Mouse (Mus musculus) ES-CJ7 (cell line): ENCODE measurements around the gene Trmt6.

Experiments
- DNase-seq: peaks from one replicate; pipeline ENCODE4 v3.0.0; 2011; ENCODE audit warnings: low read depth, low spot score

Trmt6 gene

DNA sequence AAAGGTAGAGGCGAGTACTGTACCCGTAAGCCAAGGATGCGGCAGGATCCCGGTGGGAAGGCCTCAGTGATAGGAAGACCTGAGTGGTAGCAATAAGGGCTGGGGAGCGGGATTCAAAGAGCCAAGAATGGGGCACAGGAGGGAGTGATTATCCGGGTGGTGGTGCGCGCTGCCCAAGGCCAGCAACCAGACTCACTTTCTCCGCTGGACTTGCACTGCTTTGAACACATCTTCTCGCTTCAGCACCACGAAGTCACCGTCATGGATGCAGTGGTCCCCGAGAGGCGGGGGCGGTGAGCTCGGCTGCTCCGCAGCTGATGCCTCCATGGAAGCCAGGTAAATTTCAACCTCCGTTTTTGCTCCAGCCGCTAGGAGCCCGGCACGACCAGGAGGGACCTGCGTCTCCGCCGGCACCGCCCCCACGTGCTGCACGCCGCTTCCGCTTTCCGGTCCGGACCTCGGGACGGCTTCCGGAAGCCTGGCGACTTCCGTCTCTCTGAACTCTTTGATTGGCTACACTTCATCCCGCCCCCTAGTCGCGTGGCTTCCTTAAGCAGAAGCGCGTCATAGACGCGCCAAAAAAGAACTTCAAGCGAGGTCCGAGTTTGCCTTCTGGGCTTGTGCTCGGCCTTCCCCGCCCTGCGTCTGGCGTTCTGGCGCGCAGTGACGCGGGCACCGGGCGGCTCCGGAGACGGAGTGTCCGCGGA lies at the start of gene Trmt6, which contains the start of gene Mcm8:
TSS of gene Trmt6 (minus strand) at position 448 of the 707 bp plus-strand sequence.
TSS of gene Mcm8 (plus strand) at position 534 of the 707 bp plus-strand sequence.
- DNase-seq = peak; percentile 99

DNA sequence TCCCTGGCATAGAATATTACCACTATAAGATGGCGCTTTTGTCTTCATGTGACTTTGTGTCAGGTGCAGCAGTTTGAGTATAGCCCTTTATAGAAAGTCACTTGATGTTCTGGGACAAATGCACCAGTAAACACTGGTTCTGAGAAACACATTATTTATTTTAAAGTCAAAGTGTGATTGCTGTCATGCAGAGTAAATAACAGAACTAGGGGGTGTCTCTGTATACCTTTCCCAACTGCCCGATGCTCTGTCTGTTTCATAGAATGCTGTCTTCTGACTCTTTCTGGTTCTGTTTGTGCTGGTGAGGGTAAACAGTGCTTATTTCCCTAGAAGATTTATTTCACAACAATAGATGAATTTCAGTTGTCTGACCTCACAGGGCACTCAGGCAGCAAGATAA lies 47.5 kb upstream of the Trmt6 start:
- DNase-seq = no peak

DNA sequence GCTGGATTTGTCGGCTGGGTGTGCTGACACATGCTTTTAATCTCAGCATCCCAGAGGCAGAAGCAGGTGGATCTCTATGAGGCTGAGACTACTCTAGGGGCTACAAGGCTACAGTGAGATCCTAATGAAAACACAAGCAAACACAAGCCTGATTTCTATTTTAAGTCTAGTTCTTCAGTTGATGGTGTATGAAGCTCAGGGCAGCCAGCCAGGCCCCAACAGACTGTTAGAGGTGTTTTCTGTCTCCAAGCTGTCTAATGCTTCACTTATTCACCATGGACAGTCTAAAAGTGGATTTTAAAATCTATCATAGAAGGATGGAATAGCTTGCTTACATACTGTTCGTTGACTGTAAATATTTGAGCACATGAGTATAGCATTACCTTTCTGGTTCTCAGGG lies 45.6 kb upstream of the Trmt6 start:
- no peak for DNase-seq

DNA sequence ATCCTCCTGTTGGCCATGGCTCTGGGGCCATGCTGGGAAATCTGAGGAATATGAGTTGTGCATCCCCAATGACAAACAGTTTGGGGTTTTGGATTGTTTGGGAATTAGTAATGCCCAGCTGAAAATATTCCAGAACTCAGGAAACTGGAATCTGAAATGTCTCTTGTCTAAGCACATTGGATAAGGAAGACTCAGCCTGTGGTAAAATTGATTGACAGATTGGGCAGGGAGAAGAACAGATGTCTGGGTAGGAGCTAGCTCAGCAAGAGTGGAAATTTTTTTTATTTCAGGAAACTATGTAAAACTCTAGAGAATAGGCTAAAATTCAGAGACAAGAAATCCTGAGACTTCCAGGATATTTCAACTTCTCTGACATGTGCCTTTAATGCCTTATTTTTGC lies 44.6 kb upstream of the Trmt6 start:
- DNase-seq = no peak

DNA sequence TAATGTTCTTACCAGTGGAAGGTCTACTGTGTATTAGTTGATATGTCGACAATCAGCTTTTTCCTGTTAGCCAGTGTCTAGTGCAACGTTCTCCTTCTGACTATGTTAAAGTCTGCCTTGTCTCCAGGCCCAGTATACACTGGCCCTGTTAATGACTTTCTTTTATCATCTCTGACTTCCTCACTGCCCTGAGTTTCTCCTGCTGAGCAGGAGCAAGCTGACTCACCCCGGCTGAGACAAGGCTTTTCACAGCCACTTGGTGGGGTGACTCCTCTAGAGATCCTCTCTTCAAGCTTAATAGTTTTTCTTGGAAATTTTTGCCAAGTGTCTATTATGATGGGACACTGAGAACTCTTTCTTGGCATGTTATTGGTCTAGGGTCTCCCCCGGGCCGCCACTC lies 40.5 kb upstream of the Trmt6 start:
- DNase-seq = no peak

DNA sequence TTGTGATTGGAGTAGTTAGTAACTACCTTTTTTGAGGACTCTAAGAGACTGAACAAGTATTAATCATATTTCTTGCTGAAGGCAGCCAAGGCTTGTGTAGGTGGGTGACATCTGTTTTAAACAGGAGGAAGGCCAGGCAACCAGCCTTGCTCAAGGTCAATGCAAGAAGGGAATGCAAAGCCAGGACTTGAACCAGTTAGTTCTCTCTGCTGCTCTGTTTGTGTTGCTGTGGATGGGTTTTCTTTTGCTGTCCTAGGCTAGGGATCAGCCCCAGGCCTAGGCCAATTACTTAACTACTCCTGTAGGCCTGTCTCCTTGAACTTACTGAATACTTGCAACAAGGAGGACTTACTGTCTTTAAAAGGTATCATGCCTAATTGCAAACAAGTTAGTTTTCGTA lies 37.2 kb upstream of the Trmt6 start:
- no peak for DNase-seq

DNA sequence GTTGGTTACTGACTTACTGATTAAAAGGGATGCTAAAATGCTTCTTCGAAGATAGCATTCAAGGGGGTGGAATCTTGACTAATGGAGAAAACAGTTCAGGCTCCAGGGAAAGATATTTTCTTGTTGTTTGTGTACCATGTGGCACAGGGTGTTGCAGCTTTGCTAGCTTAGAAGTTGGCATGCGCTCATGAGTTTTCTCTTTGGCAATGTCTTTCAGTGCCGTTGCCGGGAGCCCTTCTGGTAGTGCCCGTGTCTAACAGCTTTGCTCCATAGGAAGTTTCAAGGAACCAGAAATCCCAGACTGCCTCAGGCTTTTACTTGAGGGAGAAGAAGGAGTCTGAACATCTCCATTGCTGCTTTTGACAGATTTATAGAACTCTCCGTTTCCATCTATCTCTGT lies 33.3 kb upstream of the Trmt6 start:
- DNase-seq = no peak

DNA sequence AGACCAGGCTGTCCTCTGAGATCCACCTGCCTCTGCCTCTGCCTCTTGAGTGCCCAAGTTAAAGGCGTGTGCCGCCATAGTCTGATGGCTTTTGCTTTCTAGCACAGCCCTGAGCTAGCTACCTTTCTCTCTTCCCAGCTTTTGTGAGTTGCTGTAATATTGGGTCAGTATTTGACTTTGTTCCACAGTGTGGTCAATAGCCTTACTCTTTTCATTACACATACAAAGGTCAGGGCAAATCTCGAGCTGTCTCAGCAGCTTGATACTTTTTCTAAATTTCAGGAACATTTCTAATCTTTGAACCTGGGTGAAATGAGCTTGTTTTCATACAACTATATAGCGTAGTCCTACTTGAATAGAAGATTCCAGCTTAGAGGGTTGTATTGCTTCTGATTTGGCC lies 32.5 kb upstream of the Trmt6 start:
- no peak for DNase-seq

DNA sequence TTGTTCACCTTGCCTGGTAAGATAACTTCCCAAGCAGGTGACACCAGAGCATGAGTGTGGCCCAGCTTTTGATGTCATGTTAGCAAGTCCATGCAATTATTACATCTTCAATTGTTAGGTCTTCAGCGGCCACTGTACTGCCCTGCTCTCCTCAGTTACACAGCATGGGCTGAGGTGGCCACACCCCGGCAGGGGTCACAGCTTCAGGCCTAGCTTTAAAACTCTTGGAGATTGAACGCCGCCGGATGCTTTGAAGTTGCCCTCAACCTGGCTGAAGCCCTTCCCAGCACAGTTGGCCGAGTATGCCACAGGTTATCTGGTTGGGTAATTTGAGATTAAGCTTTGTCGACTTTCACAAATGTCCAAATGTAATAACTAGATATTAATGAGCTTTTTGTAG lies 31.7 kb upstream of the Trmt6 start:
- DNase-seq = peak; percentile 18

DNA sequence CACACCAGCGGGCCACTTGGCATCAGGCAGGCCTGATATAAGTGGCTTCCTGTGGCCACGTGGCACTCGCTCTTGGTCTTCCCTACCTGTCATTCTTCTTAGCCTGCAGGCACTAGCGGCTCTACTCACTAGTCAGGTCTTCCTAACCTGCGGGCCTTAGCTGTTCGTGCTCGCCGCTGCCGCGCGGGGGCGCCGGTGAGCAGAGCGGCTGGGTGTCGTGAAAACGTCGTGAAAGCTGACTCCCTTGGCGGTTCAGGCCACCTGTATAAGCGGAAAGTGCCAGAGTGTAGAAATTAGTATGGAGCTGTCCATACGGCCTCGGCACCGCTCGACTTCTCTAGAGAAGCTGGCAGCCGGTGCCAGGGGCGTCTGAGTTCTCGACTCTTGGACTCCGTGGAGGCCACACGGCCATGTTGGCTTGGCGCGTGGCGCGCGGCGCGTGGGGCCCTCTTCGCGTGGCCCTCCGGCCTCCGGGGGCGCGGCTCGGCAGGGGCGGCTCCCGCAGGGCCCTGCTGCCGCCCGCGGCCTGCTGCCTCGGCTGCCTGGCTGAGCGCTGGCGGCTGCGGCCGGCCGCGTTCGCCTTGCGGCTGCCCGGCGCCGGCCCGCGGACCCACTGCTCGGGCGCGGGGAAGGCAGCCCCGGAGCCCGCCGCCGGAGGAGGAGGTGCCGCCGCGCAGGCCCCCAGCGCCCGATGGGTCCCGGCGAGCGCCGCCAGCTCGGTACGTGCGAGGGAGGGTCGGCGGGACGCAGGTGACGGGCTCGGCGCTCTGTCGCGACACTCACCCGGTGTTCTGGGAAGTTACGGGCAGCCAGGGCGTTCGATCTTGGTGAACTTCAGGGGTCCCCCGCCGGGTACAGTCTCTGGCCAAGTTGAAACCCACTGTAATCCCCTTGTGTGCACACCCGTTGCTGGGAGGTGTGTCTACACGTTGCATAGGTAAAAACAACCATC lies 30.8 kb upstream of the Trmt6 start, which contains the start of gene Crls1:
TSS of gene Crls1 (plus strand) at position 260 of the 952 bp plus-strand sequence.
- peak; percentile 98 for DNase-seq

DNA sequence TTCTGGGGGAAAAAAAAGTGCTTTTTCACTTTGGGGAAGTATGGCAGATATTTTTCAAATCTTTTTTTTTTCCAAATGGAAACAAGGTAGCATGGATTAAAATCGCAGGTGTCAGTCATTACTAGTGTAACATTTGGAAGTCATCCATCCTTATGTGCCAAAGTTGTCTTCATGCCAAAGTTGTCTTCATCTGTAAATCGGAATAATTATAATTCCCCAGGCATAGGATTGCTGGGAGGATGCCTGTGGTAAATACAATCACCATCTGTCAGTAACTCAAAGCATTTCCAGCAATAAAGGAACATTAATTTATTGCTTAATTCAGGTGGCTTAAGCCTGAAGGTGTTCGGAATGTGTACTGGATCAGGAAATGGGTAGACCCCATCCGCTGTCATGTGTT lies 25.2 kb upstream of the Trmt6 start:
- DNase-seq = no peak

DNA sequence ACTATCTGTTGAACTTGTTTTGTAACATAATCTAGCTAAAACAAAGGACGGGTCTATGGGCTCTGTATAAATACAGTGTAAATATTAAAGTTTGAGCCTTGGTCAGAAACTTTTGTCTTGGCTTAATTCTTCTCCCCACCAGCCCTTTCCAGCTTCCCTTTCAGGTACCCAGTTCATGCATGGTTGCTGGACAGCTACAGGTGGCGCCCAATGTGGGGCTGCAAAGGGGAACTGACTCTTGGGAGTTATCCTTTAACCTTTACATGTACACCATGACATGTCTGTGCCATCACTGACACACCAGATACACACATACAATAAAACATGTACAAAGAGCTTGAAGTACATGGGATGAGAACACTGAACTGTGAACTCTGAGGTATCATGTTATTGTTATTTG lies 12.9 kb downstream of the Trmt6 start:
- peak; percentile 59 for DNase-seq

DNA sequence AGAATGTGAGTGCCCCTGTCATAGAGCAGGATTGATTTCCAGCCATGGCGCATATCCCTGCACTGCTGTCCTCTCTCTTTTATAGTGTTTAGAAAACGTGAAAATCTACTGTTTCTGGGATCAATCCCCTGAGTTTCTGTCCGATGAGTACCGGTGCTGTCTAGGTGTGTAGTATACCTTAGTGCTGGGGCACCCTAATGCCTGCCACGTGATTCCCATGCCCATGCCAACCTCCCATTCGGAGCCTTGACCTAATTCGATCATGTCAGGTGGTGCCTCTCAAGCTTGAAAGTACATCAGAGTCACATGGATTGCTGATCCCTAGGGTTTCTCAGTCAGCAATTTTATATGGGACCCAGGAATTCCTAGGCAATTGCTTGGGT lies 21.7 kb downstream of the Trmt6 start:
- DNase-seq = no peak

DNA sequence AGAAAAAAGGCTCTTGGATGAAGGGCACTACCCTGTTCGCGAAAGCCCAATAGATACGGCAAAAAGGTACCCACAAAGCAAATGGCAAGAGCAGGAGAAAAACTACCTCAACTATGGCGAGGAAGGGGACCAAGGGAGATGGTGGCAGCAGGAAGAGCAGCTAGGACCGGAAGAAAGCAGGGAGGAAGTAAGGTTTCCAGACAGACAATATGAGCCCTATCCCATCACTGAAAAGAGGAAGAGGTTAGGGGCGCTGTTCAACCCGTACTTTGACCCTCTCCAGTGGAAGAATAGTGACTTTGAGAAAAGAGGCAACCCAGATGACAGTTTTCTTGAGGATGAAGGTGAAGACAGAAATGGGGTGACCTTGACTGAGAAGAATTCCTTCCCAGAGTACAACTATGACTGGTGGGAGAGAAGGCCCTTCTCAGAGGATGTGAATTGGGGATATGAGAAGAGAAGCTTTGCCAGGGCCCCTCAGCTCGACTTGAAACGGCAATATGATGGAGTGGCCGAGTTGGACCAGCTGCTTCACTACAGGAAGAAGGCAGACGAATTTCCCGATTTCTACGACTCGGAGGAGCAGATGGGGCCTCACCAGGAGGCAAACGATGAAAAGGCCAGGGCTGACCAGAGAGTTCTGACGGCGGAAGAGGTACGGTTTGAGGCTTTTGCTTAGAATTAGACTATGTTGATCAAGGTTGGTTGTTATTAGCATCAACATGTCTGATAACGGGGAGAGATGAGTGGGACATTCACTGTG lies 22.2 kb downstream of the Trmt6 start:
- DNase-seq = no peak

DNA sequence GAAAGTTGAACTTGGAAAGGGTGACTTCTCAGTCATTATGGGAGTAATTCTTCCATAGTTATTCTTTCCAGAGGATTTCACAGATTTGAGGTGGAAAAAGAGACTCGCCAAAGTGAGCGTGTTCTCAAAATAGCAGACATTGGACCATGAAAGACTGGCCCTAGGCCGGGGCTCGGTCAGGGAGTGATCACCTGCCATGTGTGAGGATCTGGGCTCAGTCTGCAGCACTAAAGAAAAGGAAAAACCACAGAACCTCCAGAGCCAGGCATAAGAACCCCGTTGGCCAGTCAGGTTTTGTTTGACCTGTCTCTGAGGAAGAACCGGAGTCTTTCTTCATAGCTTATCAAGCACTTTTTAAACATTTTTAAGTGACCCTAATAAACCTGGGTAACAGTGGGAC lies 31.8 kb downstream of the Trmt6 start:
- DNase-seq = no peak

DNA sequence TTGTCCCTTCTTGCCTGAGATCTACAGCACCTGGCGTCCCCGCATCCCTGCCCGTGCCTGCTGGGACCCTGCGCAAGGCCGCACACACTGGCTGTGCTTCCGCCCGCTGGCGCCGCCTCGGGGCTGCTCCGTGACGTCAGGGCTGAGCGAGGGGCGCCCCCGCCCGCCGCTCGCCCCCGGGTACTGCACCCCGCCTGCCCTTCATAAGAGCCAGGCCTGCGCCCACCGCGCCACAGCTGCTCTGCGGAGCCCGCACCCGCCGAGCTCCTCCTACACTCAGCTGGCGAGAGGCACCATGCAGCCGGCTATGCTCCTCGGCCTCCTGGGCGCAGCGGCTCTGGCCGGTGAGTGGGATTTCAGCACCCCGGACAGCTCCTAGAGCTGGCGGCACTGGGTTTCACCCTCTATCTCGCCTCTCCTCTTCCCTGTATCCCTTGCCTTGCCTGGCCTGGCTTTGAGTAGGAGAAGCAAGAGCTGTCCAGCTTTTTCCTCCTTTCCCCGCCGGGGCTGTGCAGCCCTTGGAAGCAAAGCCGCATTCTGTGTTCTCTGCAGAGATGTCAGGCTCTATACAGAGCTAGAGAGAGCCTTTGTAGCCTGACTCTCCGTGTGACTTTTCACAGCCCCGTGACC lies 34.3 kb downstream of the Trmt6 start:
- DNase-seq = peak; percentile 95

DNA sequence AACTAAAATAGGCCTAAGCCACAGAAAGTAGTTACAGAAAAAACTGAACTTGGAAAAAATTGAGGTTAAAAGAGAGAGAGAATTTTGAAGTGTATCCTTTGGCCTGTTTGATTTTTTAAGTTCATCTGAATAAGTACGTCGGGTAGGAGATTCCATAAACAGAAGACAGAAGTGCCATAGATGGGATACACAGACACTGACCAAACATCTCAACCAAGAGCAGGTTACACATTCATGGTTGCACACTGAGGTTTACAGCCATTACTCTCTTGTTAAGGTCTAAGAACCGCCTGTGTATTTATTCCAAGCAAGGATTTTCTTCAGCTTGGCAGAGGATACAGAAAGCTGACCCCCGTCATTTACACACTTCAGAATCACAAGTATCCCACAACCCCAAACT lies 34.9 kb downstream of the Trmt6 start, which contains the start of gene Chgb:
TSS of gene Chgb (plus strand) at position 301 of the 400 bp plus-strand sequence.
- no peak for DNase-seq

DNA sequence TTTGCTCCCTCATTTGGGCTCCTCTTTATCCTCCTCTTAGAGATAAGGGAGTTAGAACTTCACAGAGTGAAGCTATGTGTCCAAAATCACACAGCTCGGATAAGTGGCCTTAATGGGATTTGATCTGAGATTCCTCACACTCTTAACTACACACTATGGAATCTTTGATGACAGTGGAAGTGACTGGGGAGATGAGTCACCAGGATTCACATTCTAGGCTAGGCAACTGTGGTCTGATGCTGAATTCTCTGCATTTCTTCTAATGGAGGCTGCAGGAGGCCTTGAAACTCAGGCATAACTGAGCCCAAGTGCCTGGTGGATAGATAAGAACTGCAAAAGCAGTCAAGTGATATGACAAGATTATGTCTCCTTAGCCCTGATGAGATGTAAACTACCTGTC lies 45.0 kb downstream of the Trmt6 start:
- DNase-seq = no peak

DNA sequence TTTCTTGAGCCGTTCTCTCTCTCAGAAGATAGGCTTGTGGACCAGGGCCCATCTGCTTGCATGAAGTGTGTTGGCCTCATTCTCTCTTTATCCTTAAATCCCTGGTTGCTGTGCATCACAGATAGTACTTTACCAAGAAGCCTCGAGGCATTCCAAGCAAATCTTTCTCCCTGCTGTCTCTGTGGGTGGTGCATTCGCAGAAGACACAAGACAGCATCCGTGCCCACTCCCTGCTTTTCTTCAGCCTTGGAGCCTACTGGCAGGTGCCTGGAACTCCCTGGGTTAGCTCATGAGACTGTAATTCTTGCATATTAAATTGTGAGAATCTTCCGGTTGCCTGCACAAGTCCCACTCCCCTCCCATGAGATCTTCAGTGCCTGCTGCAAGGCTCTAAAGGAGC lies 57.9 kb downstream of the Trmt6 start:
- no peak for DNase-seq
